Mouse (Mus musculus) hindbrain, embryonic 14.5 days (tissue): ENCODE results near the gene Casp1. TPM values are rescaled to one million over a fixed set of nuclear protein-coding genes. Genes with fewer than 3 reads are reported as not detected.

Experiments used
- ATAC-seq: fragments of 200-750 bp; cut with Nextera tagmentation; 2 replicates; pipeline ENCODE4 v1.8.0; 2017; ENCODE audit warnings: moderate number of reproducible peaks, mild to moderate bottlenecking, moderate TSS enrichment, moderate library complexity; ENCODE audit not compliant: low FRiP score
- DNase-seq: peaks from one replicate; pipeline ENCODE4 v3.0.0-alpha.2; 2015; ENCODE audit warnings: low spot score
- H3K27ac ChIP-seq: fragments of 300-500 bp; sonication (generic); 2 replicates; pipeline ENCODE4 v1.5.1; 2014; ENCODE audit warnings: mild to moderate bottlenecking, moderate library complexity
- H3K27me3 ChIP-seq: fragments of 300-500 bp; sonication (generic); 2 replicates; pipeline ENCODE4 v1.6.1; 2014; ENCODE audit warnings: mild to moderate bottlenecking, low read length, mixed read lengths; ENCODE audit not compliant: control insufficient read depth, insufficient read depth
- H3K36me3 ChIP-seq: fragments of 300-500 bp; sonication (generic); replicated peaks from 2 replicates; pipeline ENCODE4 v1.6.1; 2014; ENCODE audit not compliant: control insufficient read depth, insufficient read depth
- H3K4me1 ChIP-seq: fragments of 300-500 bp; sonication (generic); replicated peaks from 2 replicates; pipeline ENCODE4 v1.6.1; 2014; ENCODE audit warnings: antibody characterized with exemption, low read length, mixed read lengths; ENCODE audit not compliant: control insufficient read depth, insufficient read depth
- H3K4me2 ChIP-seq: fragments of 300-500 bp; sonication (generic); replicated peaks from 2 replicates; pipeline ENCODE4 v1.6.1; 2014; ENCODE audit warnings: mild to moderate bottlenecking, moderate library complexity
- H3K4me3 ChIP-seq: fragments of 300-500 bp; sonication (generic); replicated peaks from 2 replicates; pipeline ENCODE4 v1.5.1; 2014; ENCODE audit warnings: mild to moderate bottlenecking, low read length
- H3K9ac ChIP-seq: fragments of 300-500 bp; sonication (generic); 2 replicates; pipeline ENCODE4 v1.6.1; 2014
- H3K9me3 ChIP-seq: fragments of 300-500 bp; sonication (generic); 2 replicates; pipeline ENCODE4 v1.6.1; 2016; ENCODE audit warnings: low read length; ENCODE audit not compliant: control insufficient read depth
- WGBS: fragments of 180-500 bp; shearing (Covaris S2); extraction: QIAGEN DNeasy Blood & Tissue Kit; methylation state at CpG from one replicate; pipeline ENCODE4 v1.1.7; 2014; 5-methylcytosine and 5-hydroxymethylcytosine counted together
- polyA plus RNA-seq: library from polyadenylated mRNA; unstranded; fragments of >200 nt; fragmentation: Nextera tagmentation; extraction: Ambion mirVana; gene quantifications from 2 replicates; pipeline ENCODE4 v1.2.1, GENCODE M21; 2014

The Casp1 gene
- polyA plus RNA-seq, 1 experiment from 2014 or later, result 1.4 TPM

- Histone ChIP-seq H3K9ac (no peak overlapping the region), H3K4me2 (no peak overlapping the region)
- WGBS, result 90% methylated on average over 2 of the region's 2 CpGs
Measured at GRCm38 (mm10) chr9:5353673-5354072, 55.4 kb downstream of the Casp1 start.

DNA sequence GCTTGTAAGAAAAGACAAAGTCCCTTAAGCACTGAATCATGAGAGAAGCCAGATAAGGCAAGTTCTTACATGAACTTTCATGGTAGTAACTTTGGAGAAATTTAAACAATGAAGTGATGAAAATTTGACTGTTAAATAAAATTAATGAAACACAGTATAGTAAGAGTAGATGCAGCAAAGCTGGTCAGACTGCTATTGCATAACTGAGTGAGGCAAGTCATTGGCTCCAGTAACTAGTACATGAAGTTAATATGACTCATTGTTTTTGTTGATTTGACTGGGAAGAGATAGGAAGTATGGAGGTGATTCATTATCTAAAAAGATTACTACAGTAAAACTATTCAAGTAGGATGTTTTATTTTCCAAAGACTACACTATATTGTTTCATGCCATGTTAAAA, 58.5 kb downstream of the Casp1 start:
- no peaks in the 10 kb centered on the region for H3K36me3 ChIP-seq

More at GRCm38 (mm10) chr9:5353673-5354072, 55.4 kb downstream of the Casp1 start:
- no peaks in the 10 kb centered on the region for H3K4me1 ChIP-seq
- no peaks in the 10 kb centered on the region for H3K9me3 ChIP-seq
- no peaks in the 10 kb centered on the region for H3K27me3 ChIP-seq
- H3K36me3 ChIP-seq, result no peaks in the 10 kb centered on the region
- no peak for ATAC-seq
- no peak for DNase-seq
- H3K4me3 ChIP-seq, result no peak overlapping the region
- no peak overlapping the region for H3K27ac ChIP-seq

More for the DNA sequence above, 58.5 kb downstream of the Casp1 start:
- DNase-seq (no peak), ATAC-seq (no peak)
- H3K27ac ChIP-seq, result no peak overlapping the region
- H3K4me3 ChIP-seq, result no peak overlapping the region
- H3K4me2 ChIP-seq, result no peak overlapping the region
- H3K27me3 ChIP-seq, result no peaks in the 10 kb centered on the region
- no peaks in the 10 kb centered on the region for H3K4me1 ChIP-seq
- no peak overlapping the region for H3K9ac ChIP-seq
- no peaks in the 10 kb centered on the region for H3K9me3 ChIP-seq

Other genes with a start within 250 kb of the Casp1 start
- 0.70 and 1.1 TPM in 2 replicates for gene Casp4, start 10.3 kb downstream of the Casp1 start, polyA plus RNA-seq
- gene Casp12, start 46.9 kb downstream of the Casp1 start, polyA plus RNA-seq, result 0.62 and 0.94 TPM in 2 replicates